Mouse (Mus musculus) lung, adult 2 months (tissue): ENCODE results near the gene Unc5cl.

Experiments
- CTCF ChIP-seq: fragments of 200-500 bp; IDR thresholded peaks from 2 replicates; pipeline ENCODE4 v1.5.1; 2011; ENCODE audit warnings: mild to moderate bottlenecking, low read length, control low read depth; ENCODE audit not compliant: insufficient read depth
- POLR2A ChIP-seq: fragments of 200-500 bp; IDR thresholded peaks from 2 replicates; pipeline ENCODE4 v1.6.1; 2011; ENCODE audit warnings: low read depth, mild to moderate bottlenecking, control low read depth, low read length, borderline replicate concordance; ENCODE audit errors: extremely low read depth

- TF ChIP-seq CTCF = no peak
- no peak for TF ChIP-seq POLR2A
Measured at GRCm38 (mm10) chr17:48492621-48493020, 37.9 kb downstream of the Unc5cl start.
